Mouse (Mus musculus): ENCODE results near the gene Nptn. TPM values are rescaled to one million over a fixed set of nuclear protein-coding genes. Genes with fewer than 3 reads are reported as not detected.

Nptn gene
- polyA plus RNA-seq, 1 experiment from 2014 or later, result 60.3 TPM

DNA sequence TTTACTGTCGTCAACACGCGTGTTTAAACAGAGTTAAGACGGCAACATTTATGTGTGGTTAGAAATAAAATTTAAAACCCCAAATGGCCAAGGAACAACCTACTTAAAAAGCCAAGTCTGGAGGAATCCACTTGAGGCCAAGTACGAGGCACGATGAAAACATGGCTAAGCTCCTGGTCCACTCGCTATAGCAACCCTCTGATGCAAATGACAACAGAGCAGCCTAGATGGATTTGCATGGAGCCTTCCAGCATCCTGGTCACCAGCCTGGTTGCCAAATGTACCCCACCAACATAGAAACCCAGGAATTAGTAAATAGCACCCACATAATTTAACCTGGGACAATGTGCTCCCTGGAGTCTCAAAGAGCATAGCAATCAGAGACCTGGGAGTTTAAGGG lies 121.7 kb downstream of the Nptn start:
- Histone ChIP-seq H3K4me2 (ENCODE audit: low read depth, low read length, severe bottlenecking) (no peak overlapping the region), H3K9me3 (ENCODE audit: control insufficient read depth, low read length) (no peaks in the 10 kb centered on the region), H3K9ac (ENCODE audit: low read length) (no peak overlapping the region), H3K27me3 (ENCODE audit: control insufficient read depth, insufficient read depth, low read length) (no peaks in the 10 kb centered on the region), H3K4me3 (ENCODE audit: low read depth, low read length) (no peak overlapping the region), H3K27ac (ENCODE audit: low read depth, low read length) (no peak overlapping the region), H3K36me3 (ENCODE audit: control insufficient read depth, insufficient read depth, low read length) (no peaks in the 10 kb centered on the region), H3K4me1 (replicated peaks; ENCODE audit: control insufficient read depth, insufficient read depth, low read length) (no peaks in the 10 kb centered on the region)
- WGBS, result 88% methylated on average over 7 of the region's 7 CpGs
- DNase-seq (ENCODE audit: low spot score), result no peak
- no peak for ATAC-seq (replicated peaks; ENCODE audit: low FRiP score)

DNA sequence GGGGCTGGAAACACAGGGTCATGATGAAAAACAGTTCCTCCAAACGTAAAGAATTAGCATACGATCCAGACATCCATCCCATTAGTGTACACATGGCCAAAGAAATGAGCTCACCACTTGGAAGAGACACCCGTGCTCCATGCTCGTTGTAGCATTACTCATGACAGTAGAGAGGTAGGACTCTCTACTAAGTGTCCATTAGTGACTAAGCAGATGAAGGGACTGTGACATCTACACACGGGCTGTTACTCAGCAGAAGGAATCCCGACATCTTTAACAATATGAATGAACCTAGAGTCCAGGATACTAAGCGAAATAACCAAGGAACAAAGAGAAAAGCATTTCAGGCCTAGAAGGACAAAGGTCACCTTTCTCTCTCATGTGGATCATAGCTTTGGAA lies 124.0 kb downstream of the Nptn start:
- Histone ChIP-seq H3K9me3 (ENCODE audit: control insufficient read depth, low read length) (no peaks in the 10 kb centered on the region), H3K4me2 (ENCODE audit: low read depth, low read length, severe bottlenecking) (no peak overlapping the region), H3K27ac (ENCODE audit: low read depth, low read length) (no peak overlapping the region), H3K4me1 (replicated peaks; ENCODE audit: control insufficient read depth, insufficient read depth, low read length) (no peaks in the 10 kb centered on the region), H3K9ac (ENCODE audit: low read length) (no peak overlapping the region), H3K27me3 (ENCODE audit: control insufficient read depth, insufficient read depth, low read length) (no peaks in the 10 kb centered on the region), H3K36me3 (ENCODE audit: control insufficient read depth, insufficient read depth, low read length) (no peaks in the 10 kb centered on the region), H3K4me3 (ENCODE audit: low read depth, low read length) (no peak overlapping the region)
- ATAC-seq (replicated peaks; ENCODE audit: low FRiP score), result no peak
- DNase-seq (ENCODE audit: low spot score), result no peak
- 87% methylated on average over 7 of the region's 7 CpGs for WGBS

Other genes starting within 250 kb of the Nptn start
- not detected in 2 replicates for gene Tbc1d21, start 211.8 kb upstream of the Nptn start, polyA plus RNA-seq (2014; fragmentation: Nextera tagmentation; extraction: Ambion mirVana)
- gene Insyn1, start 93.6 kb upstream of the Nptn start, polyA plus RNA-seq (2014; fragmentation: Nextera tagmentation; extraction: Ambion mirVana), result 2.4 and 3.4 TPM in 2 replicates
- gene Cd276, start 26.8 kb upstream of the Nptn start, polyA plus RNA-seq (2014; fragmentation: Nextera tagmentation; extraction: Ambion mirVana), result 34.7 and 35.8 TPM in 2 replicates
- gene Rec114, start 161.7 kb downstream of the Nptn start, polyA plus RNA-seq (2014; fragmentation: Nextera tagmentation; extraction: Ambion mirVana), result 0.91 and 2.0 TPM in 2 replicates
- gene Hcn4, start 241.2 kb downstream of the Nptn start, polyA plus RNA-seq (2014; fragmentation: Nextera tagmentation; extraction: Ambion mirVana), result 0.68 and 1.5 TPM in 2 replicates